Mouse (Mus musculus) erythroblast, embryonic 14.5 days (primary cell): ENCODE data around the gene Dtnb. TPM values are rescaled to one million over a fixed set of nuclear protein-coding genes. Genes with fewer than 3 reads are reported as not detected.

Experiments used
- H3K27me3 ChIP-seq: 2 replicates; pipeline ENCODE4 v1.6.1; 2012; ENCODE audit warnings: inconsistent platforms; ENCODE audit not compliant: control insufficient read depth
- H3K36me3 ChIP-seq: 2 replicates; pipeline ENCODE4 v1.6.1; 2012; ENCODE audit warnings: mild to moderate bottlenecking, inconsistent platforms; ENCODE audit not compliant: control insufficient read depth
- H3K4me1 ChIP-seq: 2 replicates; pipeline ENCODE4 v1.6.1; 2012; ENCODE audit warnings: inconsistent platforms; ENCODE audit not compliant: control insufficient read depth
- H3K4me3 ChIP-seq: replicated peaks from 2 replicates; pipeline ENCODE3; 2012; ENCODE audit warnings: moderate library complexity, mild to moderate bottlenecking, inconsistent platforms
- H3K9me3 ChIP-seq: 2 replicates; pipeline ENCODE4 v1.6.1; 2012; ENCODE audit warnings: low read length, inconsistent platforms, mixed read lengths; ENCODE audit not compliant: control insufficient read depth
- GATA1 ChIP-seq: IDR thresholded peaks from 2 replicates; pipeline ENCODE4 v1.6.1; 2012; ENCODE audit warnings: low read length, inconsistent platforms, mixed read lengths
- TAL1 ChIP-seq: IDR thresholded peaks from 3 replicates; pipeline ENCODE4 v1.6.1; 2012; ENCODE audit warnings: low read length, inconsistent platforms, mixed read lengths
- polyA plus RNA-seq: library from polyadenylated mRNA; stranded (reverse); fragments of >175 nt; gene quantifications from 2 replicates; pipeline ENCODE4 v1.2.3, GENCODE M21; 2012

Gene Dtnb
- polyA plus RNA-seq, 1 experiment: 33.4 TPM

DNA sequence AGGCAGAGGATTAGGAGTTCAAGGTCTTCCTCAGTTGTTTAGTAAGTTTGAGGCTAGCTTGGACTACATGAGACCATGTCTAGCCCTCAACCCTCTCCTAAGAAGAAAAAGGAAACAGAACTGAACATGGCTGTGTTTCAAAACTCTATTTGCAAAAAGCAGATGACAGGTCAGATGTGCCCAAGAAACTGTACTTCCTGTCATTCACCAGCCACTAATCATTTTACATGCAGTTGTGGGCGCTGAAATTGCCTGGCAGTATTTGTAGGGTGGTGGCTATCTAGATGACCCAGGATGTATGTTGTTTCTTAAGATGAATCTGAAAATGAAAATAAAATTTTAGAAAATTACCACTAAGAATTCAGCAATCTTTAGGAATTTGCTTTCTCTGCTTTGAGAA is 14.8 kb downstream of the Dtnb start:
- H3K27me3 ChIP-seq: no peaks in the 10 kb centered on the region
- H3K4me3 ChIP-seq: no peak overlapping the region
- peaks cover 33% of the 10 kb centered on the region for H3K36me3 ChIP-seq
- TF ChIP-seq GATA1: no peak
- no peak for TF ChIP-seq TAL1
- H3K9me3 ChIP-seq: no peaks in the 10 kb centered on the region
- H3K4me1 ChIP-seq: no peaks in the 10 kb centered on the region; the same call in 1 of the 2 replicates

DNA sequence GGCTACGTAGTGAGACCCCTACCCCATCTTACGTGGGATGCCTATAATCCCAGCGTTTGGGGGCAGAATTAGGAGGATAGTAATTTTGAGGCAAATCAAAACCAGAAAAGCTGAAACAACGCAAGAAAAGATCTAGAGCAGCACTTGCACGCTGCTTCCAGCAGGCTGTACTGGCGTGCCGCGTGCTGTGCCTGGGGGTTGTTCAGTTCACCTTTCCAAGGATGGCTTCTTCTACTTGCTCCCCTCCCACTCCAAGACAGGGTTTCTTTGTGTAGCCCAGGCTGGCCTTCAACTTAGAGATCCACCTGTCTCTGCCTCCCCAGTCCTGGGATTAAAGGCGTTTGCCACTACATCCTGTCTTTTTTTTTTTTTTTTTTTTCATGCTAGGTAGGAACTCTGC is 17.9 kb downstream of the Dtnb start:
- H3K36me3 ChIP-seq: peaks cover 46% of the 10 kb centered on the region
- H3K4me3 ChIP-seq: no peak overlapping the region
- H3K9me3 ChIP-seq: no peaks in the 10 kb centered on the region
- TF ChIP-seq GATA1 (no peak), TAL1 (no peak)
- no peaks in the 10 kb centered on the region for H3K27me3 ChIP-seq
- H3K4me1 ChIP-seq: no peaks in the 10 kb centered on the region; the same call in 1 of the 2 replicates

DNA sequence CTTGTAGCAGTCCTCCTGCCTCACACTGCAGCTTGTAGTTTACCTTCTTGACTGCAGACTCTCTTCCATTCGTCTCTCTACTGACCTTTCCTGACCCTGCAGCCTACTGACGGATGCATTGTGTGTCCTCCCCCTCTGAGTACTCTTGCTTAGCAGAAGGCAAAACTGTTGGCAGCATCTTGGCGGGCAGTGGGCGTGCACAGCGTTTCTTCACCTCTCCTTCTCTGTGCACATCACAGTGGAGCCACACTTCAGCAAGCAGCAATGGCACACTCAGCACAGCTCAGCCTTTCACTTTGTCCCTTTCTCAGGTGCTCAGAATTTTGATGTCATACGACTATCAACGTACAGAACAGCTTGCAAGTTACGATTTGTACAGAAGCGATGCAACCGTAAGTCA is 19.4 kb downstream of the Dtnb start:
- H3K4me1 ChIP-seq: no peaks in the 10 kb centered on the region
- H3K9me3 ChIP-seq: no peaks in the 10 kb centered on the region
- H3K27me3 ChIP-seq: no peaks in the 10 kb centered on the region
- no peak overlapping the region for H3K4me3 ChIP-seq
- no peak for TF ChIP-seq GATA1
- no peak for TF ChIP-seq TAL1
- peaks cover 49% of the 10 kb centered on the region for H3K36me3 ChIP-seq

DNA sequence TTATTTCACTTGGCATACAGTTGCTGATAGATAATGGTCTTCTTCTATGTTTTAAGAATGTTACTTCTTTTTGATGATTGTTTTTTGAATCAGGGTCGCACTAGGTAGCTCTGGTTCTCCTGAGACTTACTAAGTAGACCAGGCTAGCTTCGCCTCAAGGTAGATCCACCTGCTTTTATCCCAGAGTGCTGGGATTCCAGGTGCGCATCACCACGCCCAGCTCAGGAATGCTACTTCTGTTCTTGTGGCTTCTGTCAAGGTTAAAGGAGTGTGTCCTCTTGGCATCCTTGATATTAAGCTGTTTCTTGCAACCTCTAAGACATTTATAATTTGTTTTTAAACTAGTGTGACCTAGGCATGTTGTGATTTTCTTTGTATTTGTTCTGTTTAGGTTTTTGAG is 30.6 kb downstream of the Dtnb start:
- Histone ChIP-seq H3K36me3 (peaks cover 38% of the 10 kb centered on the region), H3K4me1 (no peaks in the 10 kb centered on the region), H3K27me3 (no peaks in the 10 kb centered on the region), H3K9me3 (no peaks in the 10 kb centered on the region), H3K4me3 (no peak overlapping the region)
- TF ChIP-seq GATA1 (no peak), TAL1 (no peak)

DNA sequence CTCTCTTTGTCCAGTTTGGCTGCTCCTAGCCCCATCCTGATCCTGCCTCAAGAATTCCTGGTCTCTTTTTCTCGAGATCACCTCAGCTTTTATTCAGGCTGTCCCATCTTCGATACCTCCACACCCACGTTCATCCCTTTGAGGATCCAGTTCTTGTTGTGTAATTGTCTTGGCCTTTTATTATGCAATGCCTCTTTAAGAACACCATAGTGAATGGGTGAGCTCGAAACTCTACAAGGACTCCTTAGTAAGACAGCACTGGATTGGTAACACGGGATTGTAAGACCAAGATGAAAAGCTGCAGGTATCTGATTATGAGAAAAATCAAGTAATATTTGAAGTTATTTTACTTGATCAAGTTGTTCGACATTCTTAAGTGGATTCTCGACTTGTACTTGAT is 34.0 kb downstream of the Dtnb start:
- no peaks in the 10 kb centered on the region for H3K27me3 ChIP-seq
- peaks cover 24% of the 10 kb centered on the region for H3K36me3 ChIP-seq
- H3K9me3 ChIP-seq: no peaks in the 10 kb centered on the region
- TF ChIP-seq TAL1 (no peak), GATA1 (no peak)
- H3K4me1 ChIP-seq: no peaks in the 10 kb centered on the region
- no peak overlapping the region for H3K4me3 ChIP-seq

DNA sequence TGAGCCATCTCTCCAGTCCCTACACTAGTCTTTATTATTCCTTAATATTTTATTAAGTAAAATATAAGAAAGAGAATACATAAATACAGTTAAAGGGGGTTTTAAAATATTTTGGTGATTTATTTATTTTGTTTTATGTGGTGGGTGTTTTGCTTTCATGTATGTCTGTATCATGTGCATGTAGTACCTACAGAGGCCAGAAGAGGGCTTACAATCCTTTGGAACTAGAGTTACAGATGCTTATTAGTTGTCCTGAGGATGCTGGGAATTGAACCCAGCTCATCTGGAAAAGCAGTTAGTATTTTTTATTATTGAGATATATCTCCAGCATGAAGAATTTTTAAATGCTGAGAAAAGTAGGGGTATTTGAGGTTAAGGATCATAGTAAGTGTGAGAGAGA is 37.6 kb downstream of the Dtnb start:
- Histone ChIP-seq H3K4me3 (no peak overlapping the region), H3K27me3 (no peaks in the 10 kb centered on the region), H3K4me1 (peaks cover 5% of the 10 kb centered on the region), H3K36me3 (peaks cover 39% of the 10 kb centered on the region), H3K9me3 (no peaks in the 10 kb centered on the region)
- no peak for TF ChIP-seq GATA1
- TF ChIP-seq TAL1: no peak

DNA sequence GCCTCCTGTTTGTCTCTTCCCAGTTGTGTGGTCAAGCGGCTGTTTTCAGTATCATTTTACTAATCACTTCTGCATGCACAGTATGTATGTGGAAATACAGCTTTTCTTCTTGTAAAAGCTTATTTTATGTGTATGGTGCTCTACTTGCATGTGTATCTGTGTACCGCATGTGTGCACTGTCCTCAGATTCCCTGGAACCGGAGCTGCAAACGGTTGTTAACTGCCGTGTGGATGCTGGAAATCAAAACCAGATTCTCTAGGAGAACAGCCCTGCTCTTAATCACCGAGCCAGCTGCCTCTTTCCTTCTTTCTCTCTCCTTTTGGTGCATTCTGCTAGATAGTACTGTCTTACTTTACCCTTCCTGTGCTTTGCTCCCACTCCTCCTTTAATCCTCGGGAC is 39.7 kb downstream of the Dtnb start:
- H3K27me3 ChIP-seq: no peaks in the 10 kb centered on the region
- TF ChIP-seq TAL1 (no peak), GATA1 (no peak)
- no peaks in the 10 kb centered on the region for H3K9me3 ChIP-seq
- peaks cover 45% of the 10 kb centered on the region for H3K36me3 ChIP-seq
- H3K4me3 ChIP-seq: no peak overlapping the region
- peaks cover 17% of the 10 kb centered on the region for H3K4me1 ChIP-seq

DNA sequence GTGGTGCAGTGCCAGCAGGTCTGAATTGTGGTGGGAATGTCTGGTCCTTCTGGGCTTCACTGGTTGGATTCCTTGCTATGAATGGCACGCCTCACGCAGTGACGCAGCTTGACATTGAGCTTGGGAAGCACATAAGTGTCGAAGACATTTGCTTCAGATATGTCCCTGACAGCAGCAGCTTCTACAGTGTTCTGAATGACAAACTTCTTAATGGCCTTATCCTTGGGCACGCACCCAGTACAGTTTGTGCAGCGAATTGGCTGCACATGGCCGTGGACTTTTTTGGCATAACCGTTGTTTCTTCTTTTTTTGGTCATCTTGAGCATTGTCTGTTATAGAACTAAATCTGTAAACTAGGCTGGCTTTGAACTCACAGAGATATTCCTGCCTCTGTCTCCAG is 42.9 kb downstream of the Dtnb start:
- H3K4me1 ChIP-seq: peaks cover 44% of the 10 kb centered on the region
- H3K4me3 ChIP-seq: no peak overlapping the region
- peaks cover 46% of the 10 kb centered on the region for H3K36me3 ChIP-seq
- no peak for TF ChIP-seq TAL1
- TF ChIP-seq GATA1: no peak
- no peaks in the 10 kb centered on the region for H3K9me3 ChIP-seq
- no peaks in the 10 kb centered on the region for H3K27me3 ChIP-seq

DNA sequence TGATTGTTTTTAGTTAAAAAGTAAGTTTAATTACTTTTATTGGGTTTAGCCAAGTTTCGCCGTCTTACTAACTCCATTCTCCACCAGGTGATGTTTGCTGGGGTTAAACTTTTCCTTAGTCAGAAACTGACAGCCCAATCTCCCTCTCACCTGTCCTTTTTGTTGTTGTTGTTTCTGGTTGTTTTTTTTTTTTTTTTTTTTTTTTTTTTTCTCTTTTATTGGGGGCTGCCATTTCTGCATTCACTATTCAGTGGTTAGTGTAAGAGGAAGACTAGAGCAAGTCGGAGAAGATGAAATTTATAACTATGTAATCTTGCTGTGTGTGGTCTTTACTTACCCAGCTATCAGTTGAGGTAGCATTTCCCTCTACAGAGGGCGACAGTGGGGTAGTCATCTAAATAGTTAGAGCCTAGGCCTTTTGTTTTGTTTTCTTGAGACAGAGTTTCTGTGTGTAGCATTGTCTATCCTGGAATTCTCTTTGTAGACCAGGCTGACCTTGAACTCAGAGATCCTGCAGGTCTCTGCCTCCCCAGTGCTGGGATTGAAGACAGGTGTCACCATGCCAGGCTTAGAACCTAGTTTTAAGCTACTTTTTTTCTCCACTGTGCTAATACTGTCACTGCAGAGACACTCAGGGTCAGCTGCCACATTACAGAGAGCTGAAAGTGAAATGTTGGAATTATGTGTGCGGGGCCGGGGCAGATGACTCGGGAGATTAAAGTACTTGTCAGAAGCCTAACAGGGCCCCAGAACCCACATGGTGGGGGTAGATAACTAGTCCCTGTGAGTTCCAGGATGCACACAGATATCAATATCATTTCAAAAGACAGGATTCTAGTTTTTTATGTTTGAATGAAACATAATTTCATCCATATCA is 46.2 kb downstream of the Dtnb start:
- peaks cover 31% of the 10 kb centered on the region for H3K36me3 ChIP-seq
- H3K27me3 ChIP-seq: no peaks in the 10 kb centered on the region
- H3K4me3 ChIP-seq: peak overlapping the region; percentile 55
- no peaks in the 10 kb centered on the region for H3K9me3 ChIP-seq
- TF ChIP-seq GATA1: peak; percentile 91
- peak; percentile 86 for TF ChIP-seq TAL1
- H3K4me1 ChIP-seq: peaks cover 44% of the 10 kb centered on the region
